ENCODE assay signal across 32 mouse cellular contexts in the genomic region with DNA sequence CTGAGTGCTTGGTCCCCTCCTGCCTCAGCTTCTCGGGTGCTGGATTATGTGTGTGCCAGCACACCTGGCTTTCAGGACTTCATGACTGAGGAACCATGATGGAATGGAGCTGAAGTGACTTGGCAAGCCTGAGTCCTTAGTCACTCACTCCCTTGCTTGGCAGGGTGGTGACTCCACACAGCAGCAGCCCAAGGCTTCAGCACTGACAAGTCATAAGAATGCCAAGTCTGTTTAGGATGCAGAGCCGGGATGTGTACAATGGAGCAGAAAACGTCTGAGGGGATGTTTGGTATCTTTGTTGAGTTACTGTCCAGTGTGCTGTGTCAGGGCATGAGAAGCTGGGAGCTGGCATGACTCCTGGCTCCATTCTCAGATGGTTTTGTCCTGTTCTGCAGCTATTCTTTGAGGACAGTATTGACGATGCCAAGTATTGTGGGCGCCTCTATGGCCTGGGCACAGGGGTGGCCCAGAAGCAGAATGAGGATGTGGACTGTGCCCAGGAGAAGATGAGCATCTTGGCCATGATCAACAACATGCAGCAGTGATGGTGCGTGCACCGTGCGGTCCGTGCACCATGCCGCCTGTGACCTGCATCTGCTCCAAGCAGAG. TPM values are rescaled to one million over a fixed set of nuclear protein-coding genes. Genes with fewer than 3 reads are reported as not detected.
DNase-seq lines count a peak whose midpoint lies in the region; ATAC-seq and TF ChIP-seq lines count a peak whose summit lies in the region.
"Had no signal": no experiment of that assay in that cellular context is flagged by ENCODE, and none has a peak within 500 bp of the region (broad histone marks: within the 10 kb centered on the region; RNA-seq: fewer than 3 reads in every experiment).

No protein-coding gene starts in this region.

- H3K27me3 ChIP-seq in heart, embryonic 15.5 days: no peaks in the 10 kb centered on the region
- H3K27me3 ChIP-seq: embryonic facial prominence, embryonic 12.5 days; liver, embryonic 15.5 days; lung, embryonic 15.5 days had no signal

- H3K4me3 ChIP-seq in heart, embryonic 15.5 days: no peak overlapping the region
- H3K4me3 ChIP-seq in left cerebral cortex, adult 2 months: no peak overlapping the region
- H3K4me3 ChIP-seq: embryonic facial prominence, embryonic 12.5 days; erythroblast, embryonic 14.5 days; liver, embryonic 15.5 days; lung, embryonic 15.5 days; midbrain, embryonic 10.5 days had no signal

- TF ChIP-seq CTCF in left cerebral cortex, adult 2 months (IDR thresholded peaks at IDR 0.05): no peak

- H3K4me1 ChIP-seq in heart, embryonic 15.5 days (replicated peaks): peaks cover 19% of the 10 kb centered on the region
- H3K4me1 ChIP-seq: embryonic facial prominence, embryonic 12.5 days; lung, embryonic 15.5 days; midbrain, embryonic 10.5 days had no signal

- ATAC-seq in heart, embryonic 15.5 days (replicated peaks; ENCODE audit: insufficient number of reproducible peaks, insufficient read depth, low FRiP score, low read depth): no peak
- no peak for ATAC-seq in erythroid progenitor cell, adult 5-6 weeks (replicated peaks; ENCODE audit: low FRiP score, poor library complexity, severe bottlenecking)
- ATAC-seq: activated CD4-positive, CD25-positive, alpha-beta regulatory T cell, adult 4 months; forebrain, embryonic 14.5 days; intestine, embryonic 16.5 days had no signal

- peaks cover 85% of the 10 kb centered on the region for H3K36me3 ChIP-seq in heart, embryonic 15.5 days

- H3K9me3 ChIP-seq in heart, embryonic 15.5 days (replicated peaks): no peaks in the 10 kb centered on the region
- H3K9me3 ChIP-seq: embryonic facial prominence, embryonic 12.5 days; liver, embryonic 15.5 days; lung, embryonic 15.5 days; midbrain, embryonic 10.5 days had no signal

- no peak overlapping the region for H3K4me2 ChIP-seq in heart, embryonic 15.5 days
- H3K4me2 ChIP-seq: embryonic facial prominence, embryonic 12.5 days; hindbrain, embryonic 14.5 days; liver, embryonic 15.5 days; lung, embryonic 15.5 days had no signal

- 89% methylated on average over 10 of the region's 10 CpGs for WGBS in heart, embryonic 15.5 days

- no peak overlapping the region for H3K9ac ChIP-seq in heart, embryonic 15.5 days
- H3K9ac ChIP-seq: embryonic facial prominence, embryonic 12.5 days; hindbrain, embryonic 14.5 days; liver, embryonic 15.5 days; lung, embryonic 15.5 days had no signal

- peak; percentile 48 for DNase-seq in adrenal gland, postnatal 14 days
- no peak for DNase-seq in adrenal gland, adult 8-10 months
- DNase-seq in heart, postnatal 25 days (ENCODE audit: low spot score): no peak
- peak; percentile 38 for DNase-seq in left cerebral cortex, postnatal 4 days
- DNase-seq in left cerebral cortex, adult 2 months (ENCODE audit: extremely low spot score in 1 of 2, low spot score in 2 of 2): no peak
- peak; percentile 86 for DNase-seq in Muller cell, postnatal 12 days (ENCODE audit: inconsistent ontology term)
- DNase-seq: cerebellum, adult 18-20 months; cerebellum, postnatal 14 days; gastrocnemius, postnatal 25 days; heart, postnatal 10 days; kidney, adult 9 months; kidney, postnatal 25 days; lung, postnatal 4 days; thymus, adult 2 months; thymus, postnatal 4 days had no signal

- intact Hi-C loops in heart, postnatal 25 days (cut with DNase I): no loop called here
- intact Hi-C loops in left cerebral cortex, postnatal 4 days (cut with DNase I): no loop called here
- intact Hi-C loops in left cerebral cortex, adult 2 months (cut with DNase I): no loop called here

- peak overlapping the region; percentile 63; the same call in 1 of the 2 replicates for H3K27ac ChIP-seq in heart, embryonic 15.5 days
- no peak overlapping the region for H3K27ac ChIP-seq in left cerebral cortex, adult 2 months
- H3K27ac ChIP-seq: embryonic facial prominence, embryonic 12.5 days; hindbrain, embryonic 14.5 days; liver, embryonic 15.5 days; lung, embryonic 15.5 days; midbrain, embryonic 10.5 days had no signal

RNA-seq across cellular contexts. Expression of a gene that starts 13.2 kb away (rescaled TPM):
- 45.4 and 49.8 TPM in 2 replicates for total RNA-seq in adrenal gland, postnatal 14 days (2021)
- 10 to 100 TPM; 55.0 to 59.3 (median 56.6) TPM for total RNA-seq in adrenal gland, adult 8-10 months (2022)
- 67.6 and 81.1 TPM in 2 replicates for polyA plus RNA-seq in heart, embryonic 15.5 days (2015; fragmentation: Nextera tagmentation; extraction: Ambion mirVana)
- total RNA-seq in heart, postnatal 25 days (2021): 10 to 100 TPM; 36.0 to 36.4 TPM
- 10 to 100 TPM; 58.3 to 62.8 TPM for total RNA-seq in left cerebral cortex, postnatal 4 days (2021)
- total RNA-seq in left cerebral cortex, adult 2 months (2021): 10 to 100 TPM; 50.9 to 52.2 TPM
- total RNA-seq in erythroid progenitor cell, adult 5-6 weeks (2015; ENCODE audit: low replicate concordance): 19.5 and 43.6 TPM in 2 replicates
- total RNA-seq in erythroid progenitor cell, adult 5-6 weeks (2017; ENCODE audit: low replicate concordance): 22.5 and 29.1 TPM in 2 replicates

RNA-seq across cellular contexts. Expression of a gene that starts 24.2 kb away (rescaled TPM):
- total RNA-seq in adrenal gland, postnatal 14 days (2021): 0.26 and 0.30 TPM in 2 replicates
- 1 to 10 TPM in 1 of 4 experiments, not detected in 3; 3.1 TPM for total RNA-seq in adrenal gland, adult 8-10 months (2022)
- not detected in 2 replicates for polyA plus RNA-seq in heart, embryonic 15.5 days (2015; fragmentation: Nextera tagmentation; extraction: Ambion mirVana)
- not detected for total RNA-seq in heart, postnatal 25 days (2021)
- total RNA-seq in left cerebral cortex, postnatal 4 days (2021): not detected
- not detected for total RNA-seq in left cerebral cortex, adult 2 months (2021)
- not detected in 2 replicates for total RNA-seq in erythroid progenitor cell, adult 5-6 weeks (2015; ENCODE audit: low replicate concordance)
- total RNA-seq in erythroid progenitor cell, adult 5-6 weeks (2017; ENCODE audit: low replicate concordance): 1.2 TPM in 1 of 2 replicates, not detected in the other
- total RNA-seq: gastrocnemius, postnatal 25 days; heart, adult 8-10 months; heart, postnatal 10 days; layer of hippocampus, adult 8-10 months; left cerebral cortex, postnatal 25 days; neutrophil, adult 5-6 weeks had no signal
- polyA plus RNA-seq: embryonic facial prominence, embryonic 12.5 days; erythroblast, embryonic 14.5 days; forebrain, embryonic 14.5 days; hindbrain, embryonic 14.5 days; intestine, embryonic 16.5 days; limb, embryonic 14.5 days; liver, embryonic 15.5 days; lung, embryonic 15.5 days; midbrain, embryonic 10.5 days; stomach, embryonic 16.5 days had no signal

RNA-seq across cellular contexts. Expression of a gene that starts 51.2 kb away (rescaled TPM):
- 20.2 and 23.4 TPM in 2 replicates for total RNA-seq in adrenal gland, postnatal 14 days (2021)
- total RNA-seq in adrenal gland, adult 8-10 months (2022): 10 to 100 TPM; 20.5 to 34.7 (median 26.4) TPM
- 9.6 and 13.3 TPM in 2 replicates for polyA plus RNA-seq in heart, embryonic 15.5 days (2015; fragmentation: Nextera tagmentation; extraction: Ambion mirVana)
- 1 to 10 TPM; 8.5 to 8.9 TPM for total RNA-seq in heart, postnatal 25 days (2021)
- total RNA-seq in left cerebral cortex, postnatal 4 days (2021): 10 to 100 TPM; 21.3 to 22.0 TPM
- total RNA-seq in left cerebral cortex, adult 2 months (2021): 10 to 100 TPM; 16.8 to 19.7 TPM
- 2.9 and 5.0 TPM in 2 replicates for total RNA-seq in erythroid progenitor cell, adult 5-6 weeks (2015; ENCODE audit: low replicate concordance)
- 4.3 and 6.5 TPM in 2 replicates for total RNA-seq in erythroid progenitor cell, adult 5-6 weeks (2017; ENCODE audit: low replicate concordance)

RNA-seq across cellular contexts. Expression of a gene that starts 54.3 kb away (rescaled TPM):
- 74.6 and 77.2 TPM in 2 replicates for total RNA-seq in adrenal gland, postnatal 14 days (2021)
- 10 to 100 TPM; 63.8 to 78.6 (median 70.4) TPM for total RNA-seq in adrenal gland, adult 8-10 months (2022)
- 99.6 and 102 TPM in 2 replicates for polyA plus RNA-seq in heart, embryonic 15.5 days (2015; fragmentation: Nextera tagmentation; extraction: Ambion mirVana)
- 10 to 100 TPM; 46.2 to 50.7 TPM for total RNA-seq in heart, postnatal 25 days (2021)
- 10 to 100 TPM; 37.6 to 37.9 TPM for total RNA-seq in left cerebral cortex, postnatal 4 days (2021)
- 10 to 100 TPM; 35.7 to 41.5 TPM for total RNA-seq in left cerebral cortex, adult 2 months (2021)
- 12.6 and 15.9 TPM in 2 replicates for total RNA-seq in erythroid progenitor cell, adult 5-6 weeks (2015; ENCODE audit: low replicate concordance)
- 10.7 and 21.6 TPM in 2 replicates for total RNA-seq in erythroid progenitor cell, adult 5-6 weeks (2017; ENCODE audit: low replicate concordance)

Comparison
In these comparisons a context has a peak if more than half of its experiments do, and no peak if none do; other contexts are left out.
1. DNase-seq: peak in adrenal gland, postnatal 14 days (single experiment), left cerebral cortex, postnatal 4 days (single experiment) and Muller cell, postnatal 12 days (single experiment); none in adrenal gland, adult 8-10 months (single experiment), heart, postnatal 25 days (single experiment) and left cerebral cortex, adult 2 months (0 of 2).